Mouse (Mus musculus) megakaryocyte, embryonic 14.5 days (primary cell): ENCODE data around the gene Cript. TPM values are rescaled to one million over a fixed set of nuclear protein-coding genes. Genes with fewer than 3 reads are reported as not detected.
"Not testable (repeated sequence)": the region's sequence is repeated elsewhere in the genome, so short reads cannot be mapped to it uniquely, and the experiment has no call there.

Experiments
- H3K27me3 ChIP-seq: replicated peaks from 2 replicates; pipeline ENCODE3; 2012; ENCODE audit warnings: inconsistent platforms
- H3K36me3 ChIP-seq: replicated peaks from 2 replicates; pipeline ENCODE3; 2012; ENCODE audit warnings: low read length, inconsistent platforms, mixed read lengths
- H3K4me1 ChIP-seq: 2 replicates; pipeline ENCODE4 v1.6.1; 2012; ENCODE audit warnings: inconsistent platforms
- H3K4me3 ChIP-seq: replicated peaks from 2 replicates; pipeline ENCODE3; 2012; ENCODE audit warnings: moderate library complexity, mild to moderate bottlenecking, inconsistent platforms
- H3K9me3 ChIP-seq: 2 replicates; pipeline ENCODE4 v1.6.1; 2012; ENCODE audit warnings: inconsistent platforms
- FLI1 ChIP-seq: IDR thresholded peaks from 2 replicates; pipeline ENCODE4 v1.6.1; 2012; ENCODE audit warnings: low read length, inconsistent platforms, mixed read lengths
- GATA1 ChIP-seq: IDR thresholded peaks from 3 replicates; pipeline ENCODE4 v1.6.1; 2012; ENCODE audit warnings: mixed read lengths, low read length, inconsistent platforms, borderline replicate concordance
- polyA plus RNA-seq: library from polyadenylated mRNA; stranded (reverse); fragments of >175 nt; gene quantifications from 2 replicates; pipeline ENCODE4 v1.2.3, GENCODE M21; 2012; ENCODE audit warnings: low replicate concordance; ENCODE audit not compliant: insufficient read depth

Gene Cript
- polyA plus RNA-seq, 1 experiment = 3.5 TPM

DNA sequence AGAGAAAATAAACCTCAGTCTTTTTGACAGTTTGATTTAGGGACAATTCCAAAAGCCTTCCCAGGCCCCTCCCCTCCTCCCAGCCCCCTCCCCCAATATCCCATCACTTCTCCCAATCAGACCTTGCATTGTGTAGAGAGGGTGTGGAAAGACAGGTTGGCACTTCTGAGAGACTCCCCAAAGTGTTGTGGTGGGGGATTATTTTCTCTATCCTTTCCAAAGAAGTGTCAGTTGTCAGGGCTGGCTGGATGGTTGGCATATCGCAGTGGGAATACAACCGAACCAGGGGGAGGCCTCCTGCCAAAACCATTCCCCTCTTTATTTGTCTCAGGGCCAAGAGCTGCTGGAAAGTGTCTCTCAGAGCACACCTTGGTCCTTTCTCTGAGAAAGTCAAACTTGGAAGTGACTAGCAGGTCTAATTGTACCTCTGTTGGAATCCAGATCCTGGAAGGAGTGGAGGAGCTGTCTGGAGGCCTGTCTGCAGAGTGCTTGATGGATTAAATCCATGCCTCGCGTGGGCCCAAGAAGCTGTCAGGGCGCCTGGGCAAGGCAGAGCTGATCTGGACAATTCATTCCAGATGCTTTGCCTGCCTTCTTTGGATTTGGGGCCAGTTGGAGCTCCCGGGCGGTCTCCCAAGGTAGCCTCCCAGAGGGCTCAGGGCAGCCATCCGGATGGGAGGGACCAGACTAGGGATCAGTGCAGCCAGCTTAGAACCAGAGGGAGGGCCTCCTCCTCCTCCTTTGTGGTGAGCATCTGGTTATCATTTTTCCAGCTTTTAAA lies 32.3 kb downstream of the Cript start:
- H3K4me1 ChIP-seq = peaks cover 16% of the 10 kb centered on the region
- TF ChIP-seq FLI1 = no peak
- TF ChIP-seq GATA1 = no peak
- H3K36me3 ChIP-seq = no peaks in the 10 kb centered on the region
- peaks cover 18% of the 10 kb centered on the region for H3K27me3 ChIP-seq
- H3K4me3 ChIP-seq = no peak overlapping the region
- H3K9me3 ChIP-seq = no peaks in the 10 kb centered on the region

- TF ChIP-seq FLI1 (no peak), GATA1 (no peak)
- no peaks in the 10 kb centered on the region for H3K36me3 ChIP-seq
- no peak overlapping the region for H3K4me3 ChIP-seq
- peaks cover 3% of the 10 kb centered on the region for H3K27me3 ChIP-seq
- H3K4me1 ChIP-seq = peaks cover 24% of the 10 kb centered on the region
- no peaks in the 10 kb centered on the region for H3K9me3 ChIP-seq
Measured at GRCm38 (mm10) chr17:87062639-87063038, 37.3 kb downstream of the Cript start.

DNA sequence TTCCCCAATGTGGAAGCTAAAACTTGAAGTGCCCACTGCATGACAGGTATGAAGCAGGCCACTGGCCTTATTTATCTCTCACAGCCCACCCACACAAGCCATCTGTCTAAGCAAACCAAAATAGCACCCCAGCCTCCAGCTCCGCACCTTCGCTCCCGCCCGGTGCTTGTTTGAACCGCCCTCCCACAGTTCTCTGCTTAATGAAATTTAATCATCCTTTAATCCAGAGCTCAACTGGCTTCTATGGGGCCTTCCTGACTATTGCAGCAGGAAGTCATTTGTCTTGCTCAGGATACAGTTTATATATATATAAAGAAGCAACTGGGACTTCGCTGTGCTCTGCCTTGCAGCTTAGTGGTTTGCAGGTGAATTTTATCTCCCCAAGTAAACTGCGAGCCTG lies 38.1 kb downstream of the Cript start:
- peaks cover 24% of the 10 kb centered on the region for H3K4me1 ChIP-seq
- H3K36me3 ChIP-seq = no peaks in the 10 kb centered on the region
- no peak for TF ChIP-seq FLI1
- TF ChIP-seq GATA1 = no peak
- peaks cover 2% of the 10 kb centered on the region for H3K27me3 ChIP-seq
- H3K4me3 ChIP-seq = no peak overlapping the region
- no peaks in the 10 kb centered on the region for H3K9me3 ChIP-seq

GRCm38 (mm10) chr17:87063969-87064368 lies 38.6 kb downstream of the Cript start:
- Histone ChIP-seq H3K36me3 (no peaks in the 10 kb centered on the region), H3K4me1 (peaks cover 24% of the 10 kb centered on the region), H3K4me3 (no peak overlapping the region), H3K9me3 (no peaks in the 10 kb centered on the region), H3K27me3 (no peaks in the 10 kb centered on the region)
- no peak for TF ChIP-seq GATA1
- no peak for TF ChIP-seq FLI1

DNA sequence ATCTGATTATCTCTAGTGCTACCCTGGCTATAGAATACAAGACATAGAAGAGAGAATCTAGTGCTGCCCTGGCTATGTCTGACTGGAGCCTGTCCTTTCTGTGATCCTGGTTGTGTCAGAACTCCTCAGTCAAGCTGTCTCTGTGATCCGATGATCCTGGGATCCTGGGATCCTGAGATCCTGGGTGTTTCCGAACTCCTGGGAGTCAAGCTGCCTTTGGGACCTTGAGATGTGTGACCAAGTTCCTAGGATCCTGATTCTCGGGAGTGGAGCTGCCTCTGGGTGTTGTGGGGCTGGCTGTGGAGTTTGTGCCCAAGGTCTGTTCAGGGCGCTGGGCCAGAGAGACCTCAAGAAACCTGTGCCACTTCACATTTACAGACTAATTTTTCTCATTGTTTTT lies 43.6 kb downstream of the Cript start:
- no peak for TF ChIP-seq FLI1
- TF ChIP-seq GATA1 = no peak
- Histone ChIP-seq H3K4me1 (peaks cover 6% of the 10 kb centered on the region), H3K9me3 (no peaks in the 10 kb centered on the region), H3K4me3 (no peak overlapping the region), H3K27me3 (no peaks in the 10 kb centered on the region), H3K36me3 (no peaks in the 10 kb centered on the region)

DNA sequence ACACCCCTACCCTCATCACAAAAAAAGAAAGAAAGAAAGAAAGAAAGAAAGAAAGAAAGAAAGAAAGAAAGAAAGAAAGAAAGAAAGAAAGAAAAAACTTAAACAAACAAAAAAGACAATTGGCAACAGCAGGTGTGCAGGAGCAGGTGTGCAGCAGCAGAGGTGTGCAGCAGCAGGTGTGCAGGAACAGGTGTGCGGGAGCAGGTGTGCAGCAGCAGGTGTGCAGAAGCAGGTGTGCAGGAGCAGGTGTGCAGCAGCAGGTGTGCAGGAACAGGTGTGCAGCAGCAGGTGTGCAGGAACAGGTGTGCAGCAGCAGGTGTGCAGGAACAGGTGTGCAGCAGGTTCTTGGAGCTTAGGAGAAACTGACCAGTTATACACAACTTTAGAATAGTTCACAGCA lies 46.8 kb downstream of the Cript start:
- not testable (repeated sequence) for H3K4me3 ChIP-seq, H3K4me1 ChIP-seq, H3K27me3 ChIP-seq, H3K36me3 ChIP-seq
- peaks cover 12% of the 10 kb centered on the region for H3K9me3 ChIP-seq

DNA sequence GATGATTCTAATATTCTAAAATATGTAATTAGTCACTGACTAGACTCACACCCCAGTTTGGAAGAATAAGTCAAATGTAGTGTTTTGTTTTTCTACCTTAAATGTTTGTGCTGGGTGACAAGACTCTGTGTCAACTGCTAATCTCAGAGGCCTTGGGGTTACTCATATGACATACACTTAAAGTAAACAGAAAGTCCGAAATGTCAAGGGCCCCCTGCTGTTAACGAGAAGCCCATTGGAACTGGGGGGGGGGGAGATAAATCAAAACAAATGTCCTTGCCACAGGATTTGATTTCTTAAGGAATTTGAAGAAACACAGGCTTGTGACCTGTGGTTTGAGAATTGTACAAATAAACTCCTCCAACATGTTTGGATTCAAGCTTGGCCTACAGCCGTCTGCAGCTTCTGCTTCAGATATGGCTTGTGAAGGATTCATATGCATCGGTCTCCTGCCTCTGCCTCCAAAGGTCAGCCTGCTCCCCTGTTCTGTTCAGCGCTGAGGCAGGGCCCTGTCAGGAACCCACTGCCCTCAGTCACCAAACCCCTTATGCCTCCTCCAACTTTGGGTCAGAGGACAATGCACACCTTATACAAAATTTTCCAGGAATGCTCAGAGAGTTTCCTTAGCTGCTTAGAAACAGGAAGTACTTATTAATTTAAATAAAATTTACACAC lies 47.6 kb downstream of the Cript start:
- no peaks in the 10 kb centered on the region for H3K36me3 ChIP-seq
- TF ChIP-seq FLI1 (no peak), GATA1 (no peak)
- no peaks in the 10 kb centered on the region for H3K27me3 ChIP-seq
- H3K4me1 ChIP-seq = peaks cover 8% of the 10 kb centered on the region
- H3K4me3 ChIP-seq = no peak overlapping the region
- H3K9me3 ChIP-seq = peaks cover 20% of the 10 kb centered on the region

DNA sequence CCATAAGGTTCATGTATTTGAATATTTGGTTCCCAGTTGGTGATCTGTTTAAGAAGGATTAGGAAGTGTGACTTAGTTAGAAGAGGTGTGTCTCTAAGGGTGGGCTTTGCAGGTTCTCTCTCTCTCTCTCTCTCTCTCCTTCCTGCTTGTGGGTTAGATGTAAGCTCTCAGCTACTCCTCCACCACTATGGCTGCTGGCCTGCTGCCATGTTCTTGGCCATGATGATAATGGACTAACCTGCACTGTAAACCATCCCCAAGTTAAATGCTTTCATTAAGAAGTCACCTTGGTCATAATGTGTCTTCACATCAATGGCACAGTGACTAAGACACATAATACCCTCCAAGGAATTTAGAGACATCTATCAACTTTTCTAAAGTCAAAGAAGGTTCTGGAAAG lies 48.1 kb downstream of the Cript start:
- Histone ChIP-seq H3K36me3 (no peaks in the 10 kb centered on the region), H3K4me1 (peaks cover 8% of the 10 kb centered on the region), H3K9me3 (peaks cover 24% of the 10 kb centered on the region), H3K27me3 (no peaks in the 10 kb centered on the region), H3K4me3 (no peak overlapping the region)
- TF ChIP-seq FLI1 = no peak
- no peak for TF ChIP-seq GATA1

- peaks cover 24% of the 10 kb centered on the region for H3K9me3 ChIP-seq
- not testable (repeated sequence) for H3K36me3 ChIP-seq, H3K4me3 ChIP-seq, H3K4me1 ChIP-seq, H3K27me3 ChIP-seq
Measured at GRCm38 (mm10) chr17:87078217-87078616, 52.9 kb downstream of the Cript start.

GRCm38 (mm10) chr17:87080724-87081123 lies 55.4 kb downstream of the Cript start:
- no peak for TF ChIP-seq FLI1
- TF ChIP-seq GATA1 = no peak
- H3K4me3 ChIP-seq = no peak overlapping the region
- H3K27me3 ChIP-seq = peaks cover 2% of the 10 kb centered on the region
- H3K9me3 ChIP-seq = peaks cover 19% of the 10 kb centered on the region
- H3K4me1 ChIP-seq = peaks cover 3% of the 10 kb centered on the region; the same call in 1 of the 2 replicates
- no peaks in the 10 kb centered on the region for H3K36me3 ChIP-seq
